Mouse (Mus musculus): Measurements from ENCODE around the gene Stab2. TPM values are rescaled to one million over a fixed set of nuclear protein-coding genes. Genes with fewer than 3 reads are reported as not detected.

Stab2 gene
- total RNA-seq, 1 experiment from 2014 or later = not detected

DNA sequence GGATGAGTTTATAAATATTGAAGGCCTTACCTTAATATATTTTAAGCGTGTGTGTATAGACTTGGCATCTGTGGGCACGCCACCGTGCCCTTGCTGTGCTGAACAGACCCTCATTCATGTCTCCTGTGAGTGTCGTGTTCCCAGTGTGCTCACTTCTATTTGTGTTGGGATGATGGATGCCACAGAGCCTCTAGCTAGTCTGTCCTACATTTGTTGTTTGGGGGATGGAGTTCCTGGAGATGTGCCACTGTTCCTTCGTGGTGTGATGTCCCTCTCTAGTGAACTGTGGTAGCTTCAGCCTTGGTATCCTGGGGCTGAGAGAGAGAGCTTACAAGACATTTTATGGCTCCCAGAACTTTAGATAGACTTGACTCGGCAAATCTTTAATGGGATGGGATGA, 169.0 kb downstream of the Stab2 start:
- ATAC-seq (replicated peaks; ENCODE audit: low read depth, poor library complexity, severe bottlenecking) = no peak

DNA sequence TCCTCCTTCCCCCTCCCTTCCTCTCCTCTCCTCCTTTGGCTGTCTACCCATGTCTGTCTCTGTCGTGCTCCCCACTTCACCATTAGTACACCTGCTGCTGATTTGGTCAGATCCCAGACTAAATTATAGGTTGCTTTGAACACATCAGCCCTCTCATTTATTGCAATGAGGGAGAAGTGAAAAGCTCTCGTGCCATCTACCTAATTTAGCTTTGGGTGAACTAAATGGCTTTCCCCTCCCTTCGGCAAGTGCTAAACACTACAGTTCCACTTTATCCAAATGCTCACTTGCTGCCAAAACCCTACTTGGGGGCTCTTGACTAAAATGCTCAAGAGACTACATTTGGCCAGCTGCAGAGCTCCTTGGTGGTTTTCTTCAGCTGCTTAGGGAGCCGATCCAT, 171.0 kb downstream of the Stab2 start:
- ATAC-seq (replicated peaks; ENCODE audit: low read depth, poor library complexity, severe bottlenecking) = no peak

- no peak for ATAC-seq (replicated peaks; ENCODE audit: low read depth, poor library complexity, severe bottlenecking)
Measured at GRCm38 (mm10) chr10:86829515-86829914, 178.3 kb downstream of the Stab2 start.

DNA sequence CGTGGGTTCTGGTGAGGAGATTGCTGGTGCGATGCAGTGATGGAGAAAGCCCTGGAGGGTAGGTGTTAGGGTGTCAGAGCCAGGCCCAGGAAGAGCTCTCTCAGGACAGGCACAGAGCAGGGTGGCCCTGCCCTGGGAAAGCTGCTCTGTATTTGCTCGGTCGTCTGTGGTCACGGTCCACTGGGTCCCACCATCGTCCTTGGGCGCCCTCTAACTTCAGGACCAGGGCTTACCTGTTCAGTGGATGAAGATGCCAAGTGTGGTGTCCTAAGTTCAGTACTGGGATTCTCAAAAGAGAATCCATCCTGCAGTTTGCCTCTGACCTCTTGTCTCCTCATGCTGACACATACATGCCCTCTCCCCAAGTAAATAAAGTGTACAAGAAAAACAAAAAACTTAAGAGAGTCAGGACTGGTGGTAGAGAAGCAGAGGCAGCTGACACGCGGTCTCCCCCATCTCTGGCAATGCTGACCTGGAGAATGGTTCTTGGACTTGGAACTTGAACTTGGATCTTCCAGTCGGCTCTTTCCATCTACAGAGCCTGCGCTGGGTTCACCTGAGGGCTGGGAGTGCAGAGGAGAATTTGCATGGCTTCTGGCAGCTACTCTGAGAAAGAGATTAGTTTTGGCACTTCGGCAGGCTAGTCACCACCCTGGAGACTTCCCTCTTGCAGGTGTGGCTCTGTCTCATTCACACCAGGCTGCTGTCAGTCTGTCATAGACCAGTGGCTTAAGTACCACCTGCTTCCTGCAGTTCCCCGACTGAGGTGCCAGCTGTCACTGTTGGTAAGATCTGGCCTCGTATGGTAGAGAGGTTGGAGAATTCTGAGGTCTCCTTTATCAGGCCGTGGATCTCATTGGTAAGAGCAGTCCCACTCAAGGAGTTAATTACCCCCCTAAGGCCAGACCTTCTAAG, 179.3 kb downstream of the Stab2 start:
- no peak for ATAC-seq (replicated peaks; ENCODE audit: low read depth, poor library complexity, severe bottlenecking)

GRCm38 (mm10) chr10:86826929-86827328, 180.9 kb downstream of the Stab2 start:
- ATAC-seq (replicated peaks; ENCODE audit: low read depth, poor library complexity, severe bottlenecking) = peak; percentile 68

GRCm38 (mm10) chr10:86825871-86826522, 181.8 kb downstream of the Stab2 start:
- no peak for ATAC-seq (replicated peaks; ENCODE audit: low read depth, poor library complexity, severe bottlenecking)

- ATAC-seq (replicated peaks; ENCODE audit: low read depth, poor library complexity, severe bottlenecking) = no peak
Measured at GRCm38 (mm10) chr10:86824871-86825270, 183.0 kb downstream of the Stab2 start.

DNA sequence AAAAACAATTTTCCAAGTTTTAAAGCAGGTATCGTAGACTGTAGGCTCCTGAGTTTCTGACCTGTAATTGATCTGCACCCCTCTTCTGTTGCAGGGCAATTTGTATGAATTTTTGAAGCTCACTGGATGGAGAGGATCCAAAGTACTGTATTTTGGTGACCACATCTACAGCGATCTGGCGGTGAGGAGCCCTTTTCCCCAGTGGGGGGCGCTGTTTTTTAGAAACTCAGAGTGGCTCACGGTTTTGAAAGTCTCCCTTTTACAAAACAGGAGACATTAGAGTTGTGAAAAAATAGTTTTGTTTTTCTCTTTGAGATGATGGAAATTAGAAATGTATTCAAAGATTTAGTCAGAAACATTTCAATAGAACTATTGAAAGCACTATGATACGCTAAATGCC, 183.7 kb downstream of the Stab2 start:
- ATAC-seq (replicated peaks; ENCODE audit: low read depth, poor library complexity, severe bottlenecking) = no peak

- ATAC-seq (replicated peaks; ENCODE audit: low read depth, poor library complexity, severe bottlenecking) = no peak
Measured at GRCm38 (mm10) chr10:86821014-86821413, 186.8 kb downstream of the Stab2 start.

DNA sequence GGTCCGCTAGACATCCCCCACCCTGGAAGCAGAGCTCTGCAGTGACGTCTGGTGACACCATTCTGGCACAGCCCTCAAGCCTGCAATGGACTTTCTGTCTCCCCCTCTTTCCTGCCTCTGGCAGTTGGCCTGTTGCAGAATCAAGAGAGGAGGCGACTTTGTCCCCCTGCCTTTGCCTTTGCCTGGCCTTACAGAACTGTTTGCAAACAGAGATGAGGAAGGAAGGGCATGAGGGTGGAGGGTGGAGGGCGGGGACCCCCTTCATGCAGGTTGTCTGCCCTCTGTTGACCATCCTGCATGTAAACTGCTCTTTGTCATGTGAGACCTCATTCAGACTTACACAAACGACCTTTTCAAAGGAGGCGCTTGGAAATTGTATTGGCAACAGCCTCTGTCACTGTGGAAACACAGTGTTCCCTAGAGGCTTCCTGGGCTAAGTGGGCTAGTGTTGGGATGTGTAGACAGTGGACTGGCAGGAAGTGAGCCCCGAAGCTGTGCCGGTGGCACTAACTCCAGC, 188.1 kb downstream of the Stab2 start:
- ATAC-seq (replicated peaks; ENCODE audit: low read depth, poor library complexity, severe bottlenecking) = peak; percentile 23; the same call in 1 of the 2 replicates

DNA sequence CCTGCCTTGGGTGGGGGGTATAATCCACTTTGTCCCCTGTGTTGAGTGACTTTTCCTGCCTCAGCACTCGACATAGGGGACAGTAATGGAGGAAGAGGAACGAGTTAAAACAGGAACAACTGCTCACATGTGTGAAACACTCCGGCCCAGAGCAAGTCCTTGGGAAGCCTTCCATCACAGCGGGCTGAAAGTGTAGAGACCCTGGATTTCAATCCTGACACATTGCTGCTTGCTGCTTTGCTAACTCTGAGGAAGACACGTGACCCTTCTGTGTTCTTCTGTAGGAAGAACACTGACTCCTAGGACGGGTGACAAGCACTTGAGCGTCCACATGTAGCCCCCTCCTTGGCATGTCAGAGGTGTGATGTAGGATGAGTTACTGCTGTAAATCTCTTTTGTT, 192.7 kb downstream of the Stab2 start:
- no peak for ATAC-seq (replicated peaks; ENCODE audit: low read depth, poor library complexity, severe bottlenecking)

DNA sequence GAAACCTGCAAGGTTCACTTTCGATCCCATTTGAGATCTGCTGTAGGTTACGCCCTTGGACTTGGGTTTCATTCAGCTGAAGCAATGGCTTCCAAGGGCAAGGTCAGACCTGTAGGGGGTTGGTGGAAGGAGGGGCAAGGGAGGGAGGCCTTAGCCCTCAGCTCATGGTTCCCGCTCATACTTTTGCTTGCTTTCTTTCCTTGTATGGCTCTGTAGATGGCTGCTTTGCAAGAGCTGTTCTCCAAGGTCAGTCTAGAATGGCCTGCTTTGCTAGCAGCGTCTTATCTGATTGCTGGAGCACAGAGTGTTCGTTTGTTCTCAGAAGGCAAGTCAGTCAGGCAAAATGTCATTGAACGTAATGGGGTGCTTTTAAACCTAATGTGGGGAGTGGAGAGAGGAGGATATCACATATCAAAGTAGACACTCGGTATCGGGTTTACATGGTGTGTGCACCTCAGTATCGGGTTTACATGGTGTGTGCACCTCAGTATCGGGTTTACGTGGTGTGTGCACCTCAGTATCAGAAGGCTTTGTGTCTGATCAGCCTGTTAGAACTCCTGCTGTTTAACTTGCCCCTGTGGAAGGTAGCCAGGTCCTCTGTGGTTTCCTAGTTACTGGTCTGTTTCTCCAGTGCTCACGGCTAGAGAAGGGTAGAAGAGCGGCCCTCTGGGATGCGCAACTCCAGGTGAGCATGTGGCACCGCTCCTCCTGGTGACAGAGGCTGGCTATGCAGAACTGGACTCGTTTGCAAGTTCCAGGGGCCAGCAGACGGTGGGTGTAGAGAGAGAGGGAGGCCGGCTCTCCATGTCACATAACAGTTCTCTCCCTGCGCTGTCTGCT, 193.3 kb downstream of the Stab2 start:
- no peak for ATAC-seq (replicated peaks; ENCODE audit: low read depth, poor library complexity, severe bottlenecking)

- no peak for ATAC-seq (replicated peaks; ENCODE audit: low read depth, poor library complexity, severe bottlenecking)
Measured at GRCm38 (mm10) chr10:86810612-86811011, 197.2 kb downstream of the Stab2 start.

DNA sequence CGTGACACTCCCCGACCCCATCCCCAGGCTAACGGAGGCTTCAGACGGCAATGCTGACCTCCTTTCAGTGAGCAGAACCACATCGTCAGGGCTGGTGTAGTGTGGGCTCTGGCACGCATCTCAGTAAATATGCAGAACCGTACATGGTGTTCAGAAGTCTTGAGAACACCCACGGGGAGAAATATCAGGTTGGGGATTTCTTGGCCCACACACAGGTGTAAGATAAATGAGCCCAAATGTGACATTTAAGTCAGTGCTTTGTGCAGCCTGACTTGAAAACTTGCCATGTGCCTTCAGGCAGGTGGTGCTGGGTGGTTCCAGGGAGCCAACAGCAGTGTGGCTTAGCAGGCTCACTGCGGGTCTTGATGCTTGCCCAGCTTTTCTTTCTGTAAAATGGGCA, 197.8 kb downstream of the Stab2 start:
- no peak for ATAC-seq (replicated peaks; ENCODE audit: low read depth, poor library complexity, severe bottlenecking)

- ATAC-seq (replicated peaks; ENCODE audit: low read depth, poor library complexity, severe bottlenecking) = no peak
Measured at GRCm38 (mm10) chr10:86808013-86808758, 199.6 kb downstream of the Stab2 start.

- 0 out of 2 replicates have a peak, but pooled peaks have one; percentile 39 for ATAC-seq (replicated peaks; ENCODE audit: low read depth, poor library complexity, severe bottlenecking)
Measured at GRCm38 (mm10) chr10:86807362-86807761, 200.5 kb downstream of the Stab2 start.

GRCm38 (mm10) chr10:86796073-86796741, 211.6 kb downstream of the Stab2 start:
- ATAC-seq (replicated peaks; ENCODE audit: low read depth, poor library complexity, severe bottlenecking) = no peak

DNA sequence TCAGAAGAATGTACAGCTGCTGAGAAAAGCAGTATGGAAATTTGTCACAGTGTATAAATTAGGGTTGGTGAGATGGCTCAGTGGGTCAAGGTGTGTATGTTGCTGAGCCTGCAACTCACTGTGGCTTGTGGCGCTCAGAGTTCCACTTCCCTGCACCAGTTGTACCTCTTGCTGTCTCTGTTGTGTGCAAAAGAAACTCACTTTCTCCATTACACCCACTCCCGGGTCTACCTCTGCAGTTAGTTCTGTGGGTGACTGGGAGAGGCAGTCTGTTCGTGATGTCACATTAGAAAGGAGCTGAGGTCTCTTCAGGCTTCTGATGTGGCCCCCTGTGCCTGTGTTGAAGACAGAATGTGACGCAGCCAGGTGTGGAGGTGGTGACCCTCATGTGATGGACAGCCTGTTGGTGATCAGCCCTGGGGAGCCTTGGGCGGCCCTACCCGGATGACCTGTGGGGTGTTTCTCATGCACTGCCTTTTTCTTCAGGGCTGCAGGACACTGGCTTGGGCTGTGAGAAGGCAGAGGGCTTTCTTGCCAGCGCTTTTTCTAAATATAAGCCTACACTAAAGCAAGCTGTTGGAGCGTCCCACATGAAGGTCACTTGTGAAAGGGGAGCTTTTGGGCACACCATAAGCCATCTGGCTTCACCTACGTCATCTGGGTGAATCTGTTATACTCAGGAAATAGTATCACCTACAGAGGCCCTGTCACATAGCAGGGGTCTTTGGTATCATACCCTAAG, 212.9 kb downstream of the Stab2 start:
- no peak for ATAC-seq (replicated peaks; ENCODE audit: low read depth, poor library complexity, severe bottlenecking)

Measured in common myeloid progenitor, adult 5-6 weeks (primary cell).